Mouse (Mus musculus) megakaryocyte, embryonic 14.5 days (primary cell): ENCODE results near the gene Wdcp. TPM values are rescaled to one million over a fixed set of nuclear protein-coding genes. Genes with fewer than 3 reads are reported as not detected.

ENCODE experiments used
- H3K27me3 ChIP-seq: replicated peaks from 2 replicates; pipeline ENCODE3; 2012; ENCODE audit warnings: inconsistent platforms
- H3K36me3 ChIP-seq: replicated peaks from 2 replicates; pipeline ENCODE3; 2012; ENCODE audit warnings: low read length, inconsistent platforms, mixed read lengths
- H3K4me1 ChIP-seq: 2 replicates; pipeline ENCODE4 v1.6.1; 2012; ENCODE audit warnings: inconsistent platforms
- H3K4me3 ChIP-seq: replicated peaks from 2 replicates; pipeline ENCODE3; 2012; ENCODE audit warnings: moderate library complexity, mild to moderate bottlenecking, inconsistent platforms
- H3K9me3 ChIP-seq: 2 replicates; pipeline ENCODE4 v1.6.1; 2012; ENCODE audit warnings: inconsistent platforms
- FLI1 ChIP-seq: IDR thresholded peaks from 2 replicates; pipeline ENCODE4 v1.6.1; 2012; ENCODE audit warnings: low read length, inconsistent platforms, mixed read lengths
- GATA1 ChIP-seq: IDR thresholded peaks from 3 replicates; pipeline ENCODE4 v1.6.1; 2012; ENCODE audit warnings: mixed read lengths, low read length, inconsistent platforms, borderline replicate concordance
- polyA plus RNA-seq: library from polyadenylated mRNA; stranded (reverse); fragments of >175 nt; gene quantifications from 2 replicates; pipeline ENCODE4 v1.2.3, GENCODE M21; 2012; ENCODE audit warnings: low replicate concordance; ENCODE audit not compliant: insufficient read depth

Gene Wdcp
- polyA plus RNA-seq, 1 experiment = 1.00 TPM

DNA sequence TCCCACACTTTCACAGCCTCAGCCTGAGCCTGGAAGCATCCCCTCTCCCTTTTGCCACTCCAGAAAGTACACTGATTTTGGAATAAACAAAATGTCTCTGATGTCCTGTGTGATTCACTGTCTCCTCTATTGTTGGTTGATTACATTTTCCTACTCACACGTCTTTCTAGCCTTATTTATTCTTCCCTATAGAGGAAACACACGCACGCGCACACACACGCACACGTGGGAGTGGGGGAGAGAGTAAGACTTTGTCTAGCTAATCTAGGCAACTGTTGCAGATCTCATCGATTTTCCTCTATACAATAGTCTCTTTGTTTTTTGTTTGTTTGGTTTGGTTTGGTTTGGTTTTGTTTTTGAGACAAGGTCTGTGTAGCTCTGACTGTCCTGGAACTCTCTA is 65.3 kb downstream of the Wdcp start:
- no peak for TF ChIP-seq GATA1
- TF ChIP-seq FLI1 = no peak
- H3K36me3 ChIP-seq = peaks cover 19% of the 10 kb centered on the region
- no peaks in the 10 kb centered on the region for H3K9me3 ChIP-seq
- no peaks in the 10 kb centered on the region for H3K27me3 ChIP-seq
- H3K4me1 ChIP-seq = peaks cover 39% of the 10 kb centered on the region
- peak overlapping the region; percentile 95 for H3K4me3 ChIP-seq

Other genes starting within 250 kb of the Wdcp start
- gene Fam228a, start 104.9 kb upstream of the Wdcp start, polyA plus RNA-seq = not detected in 2 replicates
- gene Pfn4, start 74.3 kb upstream of the Wdcp start, polyA plus RNA-seq = 0.40 TPM in 1 of 2 replicates, not detected in the other
- gene Fam228b, start 74.0 kb upstream of the Wdcp start, polyA plus RNA-seq = 1.2 TPM in 1 of 2 replicates, not detected in the other
- 15.8 TPM in 1 of 2 replicates, not detected in the other for gene Sf3b6, start 25.8 kb upstream of the Wdcp start, polyA plus RNA-seq
- gene Fkbp1b, start 1.7 kb upstream of the Wdcp start, polyA plus RNA-seq = 3.8 and 15.5 TPM in 2 replicates
- gene Mfsd2b, start 31.1 kb downstream of the Wdcp start, polyA plus RNA-seq = 312 and 347 TPM in 2 replicates
- gene Ubxn2a, start 64.4 kb downstream of the Wdcp start, polyA plus RNA-seq = 2.5 and 10.4 TPM in 2 replicates
- 1.4 and 7.0 TPM in 2 replicates for gene Atad2b, start 74.0 kb downstream of the Wdcp start, polyA plus RNA-seq